Mouse (Mus musculus) stomach, embryonic 14.5 days (tissue): ENCODE measurements around the gene Birc3. TPM values are rescaled to one million over a fixed set of nuclear protein-coding genes. Genes with fewer than 3 reads are reported as not detected.
A peak's percentile ranks its signal among the peaks of the same experiment; 100 is the strongest.
"Not testable (repeated sequence)": the region's sequence is repeated elsewhere in the genome, so short reads cannot be mapped to it uniquely, and the experiment has no call there.

Experiments used
- ATAC-seq: fragments of 200-750 bp; cut with Nextera tagmentation; 2 replicates; pipeline ENCODE4 v1.8.0; 2017; ENCODE audit warnings: low read depth, moderate TSS enrichment; ENCODE audit not compliant: insufficient number of reproducible peaks, insufficient read depth, low FRiP score
- H3K27ac ChIP-seq: fragments of 300-500 bp; sonication (generic); 2 replicates; pipeline ENCODE4 v1.5.1; 2014; ENCODE audit warnings: mild to moderate bottlenecking, low read length, moderate library complexity, mixed read lengths
- H3K27me3 ChIP-seq: fragments of 300-500 bp; sonication (generic); 2 replicates; pipeline ENCODE4 v1.6.1; 2014; ENCODE audit warnings: low read length, control low read depth, mixed read lengths; ENCODE audit not compliant: control insufficient read depth, insufficient read depth
- H3K36me3 ChIP-seq: fragments of 300-500 bp; sonication (generic); 2 replicates; pipeline ENCODE4 v1.6.1; 2014; ENCODE audit warnings: mild to moderate bottlenecking, control low read depth, low read length, moderate library complexity, mixed read lengths; ENCODE audit not compliant: control insufficient read depth, insufficient read depth
- H3K4me1 ChIP-seq: fragments of 300-500 bp; sonication (generic); 2 replicates; pipeline ENCODE4 v1.6.1; 2014; ENCODE audit warnings: low read length, control low read depth, mixed read lengths; ENCODE audit not compliant: control insufficient read depth, insufficient read depth
- H3K4me2 ChIP-seq: fragments of 300-500 bp; sonication (generic); replicated peaks from 2 replicates; pipeline ENCODE4 v1.6.1; 2014; ENCODE audit warnings: low read depth, low read length, control low read depth
- H3K4me3 ChIP-seq: fragments of 300-500 bp; sonication (generic); 2 replicates; pipeline ENCODE4 v1.5.1; 2014; ENCODE audit warnings: low read depth, low read length, control low read depth
- H3K9ac ChIP-seq: fragments of 300-500 bp; sonication (generic); replicated peaks from 2 replicates; pipeline ENCODE4 v1.6.1; 2014; ENCODE audit warnings: low read depth, mild to moderate bottlenecking, control low read depth, low read length, moderate library complexity, mixed read lengths
- H3K9me3 ChIP-seq: fragments of 300-500 bp; sonication (generic); 2 replicates; pipeline ENCODE4 v1.6.1; 2016; ENCODE audit warnings: low read depth, low read length, control low read depth; ENCODE audit not compliant: control insufficient read depth
- WGBS: fragments of 180-500 bp; shearing (Covaris S2); extraction: QIAGEN DNeasy Blood & Tissue Kit; methylation state at CpG from one replicate; pipeline ENCODE4 v1.1.7; 2014; 5-methylcytosine and 5-hydroxymethylcytosine counted together
- polyA plus RNA-seq: library from polyadenylated mRNA; unstranded; fragments of >200 nt; fragmentation: Nextera tagmentation; extraction: Ambion mirVana; gene quantifications from 2 replicates; pipeline ENCODE4 v1.2.1, GENCODE M21; 2014

Birc3 gene
- polyA plus RNA-seq, 1 experiment from 2014 or later: 7.7 TPM

- no peaks in the 10 kb centered on the region for H3K36me3 ChIP-seq
- ATAC-seq: 0 out of 2 replicates have a peak, but pooled peaks have one; percentile 42
- no peaks in the 10 kb centered on the region for H3K27me3 ChIP-seq
- H3K4me1 ChIP-seq: no peaks in the 10 kb centered on the region
- no peak overlapping the region for H3K27ac ChIP-seq
- no peaks in the 10 kb centered on the region for H3K9me3 ChIP-seq
- 33% methylated on average over 1 of the region's 1 CpGs for WGBS
- H3K4me3 ChIP-seq: no peak overlapping the region
- H3K4me2 ChIP-seq: no peak overlapping the region
- no peak overlapping the region for H3K9ac ChIP-seq
These were observed 17.6 kb downstream of the Birc3 start for GRCm38 (mm10) chr9:7855374-7855773.

GRCm38 (mm10) chr9:7854196-7854595, 18.8 kb downstream of the Birc3 start:
- 84% methylated on average over 14 of the region's 14 CpGs for WGBS

GRCm38 (mm10) chr9:7852346-7853230, 20.4 kb downstream of the Birc3 start:
- Histone ChIP-seq H3K27ac (no peak overlapping the region), H3K4me3 (no peak overlapping the region), H3K9me3 (no peaks in the 10 kb centered on the region), H3K36me3 (no peaks in the 10 kb centered on the region), H3K9ac (no peak overlapping the region), H3K4me2 (no peak overlapping the region), H3K4me1 (no peaks in the 10 kb centered on the region), H3K27me3 (no peaks in the 10 kb centered on the region)
- WGBS: 65% methylated on average over 4 of the region's 4 CpGs
- ATAC-seq: no peak

More at GRCm38 (mm10) chr9:7854196-7854595, 18.8 kb downstream of the Birc3 start:
- H3K36me3 ChIP-seq, H3K4me3 ChIP-seq, H3K9ac ChIP-seq, H3K4me2 ChIP-seq, ATAC-seq, H3K4me1 ChIP-seq, H3K9me3 ChIP-seq, H3K27ac ChIP-seq, H3K27me3 ChIP-seq: not testable (repeated sequence)

- Histone ChIP-seq H3K27me3 (no peaks in the 10 kb centered on the region), H3K9ac (no peak overlapping the region), H3K4me1 (no peaks in the 10 kb centered on the region), H3K27ac (no peak overlapping the region), H3K4me2 (no peak overlapping the region), H3K4me3 (no peak overlapping the region), H3K9me3 (no peaks in the 10 kb centered on the region), H3K36me3 (no peaks in the 10 kb centered on the region)
- 86% methylated on average over 8 of the region's 8 CpGs for WGBS
- ATAC-seq: no peak
These were observed 21.1 kb downstream of the Birc3 start for GRCm38 (mm10) chr9:7851841-7852240.

- 95% methylated on average over 18 of the region's 18 CpGs for WGBS
- ATAC-seq: no peak
These were observed 24.8 kb downstream of the Birc3 start for GRCm38 (mm10) chr9:7848191-7848590.

GRCm38 (mm10) chr9:7846667-7847199, 26.3 kb downstream of the Birc3 start:
- Histone ChIP-seq H3K9me3 (no peaks in the 10 kb centered on the region), H3K27me3 (no peaks in the 10 kb centered on the region), H3K4me2 (no peak overlapping the region), H3K4me3 (no peak overlapping the region), H3K36me3 (no peaks in the 10 kb centered on the region), H3K4me1 (no peaks in the 10 kb centered on the region), H3K9ac (no peak overlapping the region), H3K27ac (no peak overlapping the region)
- ATAC-seq: no peak
- WGBS: 89% methylated on average over 1 of the region's 1 CpGs

More at GRCm38 (mm10) chr9:7848191-7848590, 24.8 kb downstream of the Birc3 start:
- Histone ChIP-seq H3K27me3 (no peaks in the 10 kb centered on the region), H3K27ac (no peak overlapping the region), H3K4me3 (no peak overlapping the region), H3K36me3 (no peaks in the 10 kb centered on the region), H3K4me2 (no peak overlapping the region), H3K9me3 (no peaks in the 10 kb centered on the region), H3K9ac (no peak overlapping the region), H3K4me1 (no peaks in the 10 kb centered on the region)

- 60% methylated on average over 4 of the region's 4 CpGs for WGBS
- 0 out of 2 replicates have a peak, but pooled peaks have one; percentile 46 for ATAC-seq
- Histone ChIP-seq H3K4me2 (no peak overlapping the region), H3K27ac (no peak overlapping the region), H3K9me3 (no peaks in the 10 kb centered on the region), H3K4me1 (no peaks in the 10 kb centered on the region), H3K4me3 (no peak overlapping the region), H3K9ac (no peak overlapping the region), H3K36me3 (no peaks in the 10 kb centered on the region), H3K27me3 (no peaks in the 10 kb centered on the region)
These were observed 27.6 kb downstream of the Birc3 start for GRCm38 (mm10) chr9:7845216-7845895.

- ATAC-seq: no peak
- Histone ChIP-seq H3K27ac (no peak overlapping the region), H3K27me3 (no peaks in the 10 kb centered on the region), H3K9me3 (no peaks in the 10 kb centered on the region), H3K36me3 (no peaks in the 10 kb centered on the region), H3K4me1 (no peaks in the 10 kb centered on the region), H3K9ac (no peak overlapping the region), H3K4me3 (no peak overlapping the region), H3K4me2 (no peak overlapping the region)
- 65% methylated on average over 6 of the region's 6 CpGs for WGBS
These were observed 31.8 kb downstream of the Birc3 start for GRCm38 (mm10) chr9:7841221-7841620.
